Mouse (Mus musculus): ENCODE results near the gene Purb. TPM values are rescaled to one million over a fixed set of nuclear protein-coding genes. Genes with fewer than 3 reads are reported as not detected.

The Purb gene
- polyA plus RNA-seq, 1 experiment from 2014 or later, result 24.3 TPM

DNA sequence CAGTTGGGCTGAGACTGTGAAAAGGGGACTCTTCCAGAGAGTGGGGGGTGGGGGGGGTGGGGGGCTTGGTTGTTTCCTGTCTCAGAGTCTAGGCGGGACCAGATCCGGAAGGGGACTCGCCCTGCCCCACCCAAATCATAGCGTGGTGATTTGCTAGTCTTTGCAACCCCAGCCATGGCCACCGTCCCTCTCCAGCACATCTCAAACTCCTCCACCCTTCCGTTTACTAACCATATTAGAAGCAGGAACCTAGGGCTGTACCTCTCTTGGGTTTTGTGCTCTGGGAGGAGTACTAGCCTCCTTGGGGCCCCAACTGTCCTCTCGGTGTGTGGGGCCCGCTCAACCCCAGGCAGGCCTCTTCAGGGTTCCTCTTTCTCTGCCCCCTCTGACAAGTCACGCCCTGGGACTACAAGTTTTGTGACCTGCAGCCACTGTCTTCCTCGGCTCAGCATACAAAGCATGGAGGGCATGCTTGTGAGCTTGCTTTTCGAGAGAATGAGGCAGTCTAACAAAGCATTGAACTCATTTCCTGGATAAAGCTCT is 43.8 kb upstream of the Purb start:
- no peak overlapping the region for H3K9ac ChIP-seq (ENCODE audit: low read length)
- 74% methylated on average over 11 of the region's 11 CpGs for WGBS
- no peaks in the 10 kb centered on the region for H3K27me3 ChIP-seq (ENCODE audit: control insufficient read depth, insufficient read depth, low read length)
- H3K36me3 ChIP-seq (ENCODE audit: control insufficient read depth, insufficient read depth, low read length), result peaks cover 8% of the 10 kb centered on the region
- no peak overlapping the region for H3K27ac ChIP-seq (replicated peaks in 1 of 2; ENCODE audit: control insufficient read depth in 1 of 2, insufficient read depth in 1 of 2, low read depth in 2 of 2, low read length in 2 of 2)
- ATAC-seq (ENCODE audit: insufficient number of reproducible peaks, insufficient read depth, low FRiP score, low read depth), result no peak
- no peak overlapping the region for H3K4me3 ChIP-seq (ENCODE audit: control insufficient read depth in 1 of 2, insufficient read depth in 1 of 2, low read depth in 1 of 2, low read length in 2 of 2)
- no peaks in the 10 kb centered on the region for H3K9me3 ChIP-seq (ENCODE audit: control insufficient read depth, low read length)
- H3K4me2 ChIP-seq (ENCODE audit: low read length), result no peak overlapping the region
- H3K4me1 ChIP-seq (ENCODE audit: control insufficient read depth in 2 of 2, insufficient read depth in 2 of 2, low read length in 2 of 2), result no peaks in the 10 kb centered on the region

DNA sequence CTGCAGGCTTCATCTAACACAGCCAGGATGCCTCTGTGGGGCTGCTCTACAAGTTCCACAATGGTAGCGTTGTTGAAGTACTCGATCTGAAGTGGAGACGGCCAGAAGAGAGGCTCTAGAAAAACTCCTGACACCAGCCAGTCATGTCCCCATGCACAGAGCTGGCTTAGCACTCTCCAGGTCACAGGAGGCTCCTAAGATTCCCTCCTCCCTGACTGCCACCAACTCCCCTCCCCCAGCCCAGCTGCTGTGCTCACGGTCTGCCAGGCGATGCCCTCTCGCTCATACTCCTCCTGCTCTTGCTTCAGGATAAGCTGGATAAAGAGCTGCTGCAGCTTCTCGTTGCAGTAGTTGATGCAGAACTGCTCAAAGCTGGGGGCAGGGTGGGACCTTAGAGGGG is 39.1 kb upstream of the Purb start:
- no peak for ATAC-seq (ENCODE audit: insufficient number of reproducible peaks, insufficient read depth, low FRiP score, low read depth)
- H3K9ac ChIP-seq (ENCODE audit: low read length), result no peak overlapping the region; the same call in 1 of the 2 replicates
- no peak overlapping the region for H3K27ac ChIP-seq (replicated peaks in 1 of 2; ENCODE audit: control insufficient read depth in 1 of 2, insufficient read depth in 1 of 2, low read depth in 2 of 2, low read length in 2 of 2)
- no peaks in the 10 kb centered on the region for H3K9me3 ChIP-seq (ENCODE audit: control insufficient read depth, low read length)
- no peak overlapping the region for H3K4me2 ChIP-seq (ENCODE audit: low read length)
- no peaks in the 10 kb centered on the region for H3K4me1 ChIP-seq (ENCODE audit: control insufficient read depth in 2 of 2, insufficient read depth in 2 of 2, low read length in 2 of 2)
- no peaks in the 10 kb centered on the region for H3K36me3 ChIP-seq (ENCODE audit: control insufficient read depth, insufficient read depth, low read length)
- H3K4me3 ChIP-seq (ENCODE audit: control insufficient read depth in 1 of 2, insufficient read depth in 1 of 2, low read depth in 1 of 2, low read length in 2 of 2), result no peak overlapping the region
- no peaks in the 10 kb centered on the region for H3K27me3 ChIP-seq (ENCODE audit: control insufficient read depth, insufficient read depth, low read length)
- WGBS, result 12% methylated on average over 7 of the region's 7 CpGs

- no peak overlapping the region for H3K27ac ChIP-seq (replicated peaks in 1 of 2; ENCODE audit: control insufficient read depth in 1 of 2, insufficient read depth in 1 of 2, low read depth in 2 of 2, low read length in 2 of 2)
- H3K9ac ChIP-seq (ENCODE audit: low read length), result no peak overlapping the region
- H3K4me2 ChIP-seq (ENCODE audit: low read length), result no peak overlapping the region
- H3K4me1 ChIP-seq (ENCODE audit: control insufficient read depth in 2 of 2, insufficient read depth in 2 of 2, low read length in 2 of 2), result no peaks in the 10 kb centered on the region
- no peak overlapping the region for H3K4me3 ChIP-seq (ENCODE audit: control insufficient read depth in 1 of 2, insufficient read depth in 1 of 2, low read depth in 1 of 2, low read length in 2 of 2)
- no peaks in the 10 kb centered on the region for H3K27me3 ChIP-seq (ENCODE audit: control insufficient read depth, insufficient read depth, low read length)
- ATAC-seq (ENCODE audit: insufficient number of reproducible peaks, insufficient read depth, low FRiP score, low read depth), result no peak
- H3K36me3 ChIP-seq (ENCODE audit: control insufficient read depth, insufficient read depth, low read length), result no peaks in the 10 kb centered on the region
- no peaks in the 10 kb centered on the region for H3K9me3 ChIP-seq (ENCODE audit: control insufficient read depth, low read length)
- 48% methylated on average over 1 of the region's 1 CpGs for WGBS
These were observed 32.7 kb upstream of the Purb start for GRCm38 (mm10) chr11:6508269-6508876.

DNA sequence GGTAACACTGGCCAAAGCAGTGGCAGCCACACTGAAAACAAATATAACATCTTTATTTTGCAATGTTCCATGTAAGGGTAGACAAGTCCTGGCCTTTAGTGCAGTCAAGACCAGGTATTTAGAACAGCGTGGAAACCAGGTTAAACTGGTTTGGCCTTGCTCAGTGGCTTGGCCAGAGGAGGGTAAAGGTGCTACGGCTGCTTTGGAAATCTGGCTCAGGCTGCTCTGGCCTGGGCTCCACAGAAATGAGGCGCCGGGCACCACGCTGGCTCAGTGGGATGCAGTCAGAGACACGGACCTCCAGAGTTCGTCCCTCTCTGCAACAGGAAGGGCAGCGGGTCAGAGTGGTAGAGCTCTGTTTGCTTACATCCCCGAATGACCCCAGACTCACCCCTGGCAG is 30.8 kb upstream of the Purb start:
- H3K4me2 ChIP-seq (ENCODE audit: low read length), result no peak overlapping the region
- H3K4me1 ChIP-seq (ENCODE audit: control insufficient read depth in 2 of 2, insufficient read depth in 2 of 2, low read length in 2 of 2), result no peaks in the 10 kb centered on the region
- no peak for ATAC-seq (ENCODE audit: insufficient number of reproducible peaks, insufficient read depth, low FRiP score, low read depth)
- no peak overlapping the region for H3K9ac ChIP-seq (ENCODE audit: low read length)
- no peaks in the 10 kb centered on the region for H3K9me3 ChIP-seq (ENCODE audit: control insufficient read depth, low read length)
- no peak overlapping the region for H3K27ac ChIP-seq (replicated peaks in 1 of 2; ENCODE audit: control insufficient read depth in 1 of 2, insufficient read depth in 1 of 2, low read depth in 2 of 2, low read length in 2 of 2)
- no peak overlapping the region for H3K4me3 ChIP-seq (ENCODE audit: control insufficient read depth in 1 of 2, insufficient read depth in 1 of 2, low read depth in 1 of 2, low read length in 2 of 2)
- H3K36me3 ChIP-seq (ENCODE audit: control insufficient read depth, insufficient read depth, low read length), result no peaks in the 10 kb centered on the region
- H3K27me3 ChIP-seq (ENCODE audit: control insufficient read depth, insufficient read depth, low read length), result no peaks in the 10 kb centered on the region
- WGBS, result 80% methylated on average over 9 of the region's 9 CpGs

GRCm38 (mm10) chr11:6504689-6505088 is 29.0 kb upstream of the Purb start:
- no peaks in the 10 kb centered on the region for H3K9me3 ChIP-seq (ENCODE audit: control insufficient read depth, low read length)
- 81% methylated on average over 6 of the region's 6 CpGs for WGBS
- H3K9ac ChIP-seq (ENCODE audit: low read length), result no peak overlapping the region
- H3K36me3 ChIP-seq (ENCODE audit: control insufficient read depth, insufficient read depth, low read length), result no peaks in the 10 kb centered on the region
- H3K27me3 ChIP-seq (ENCODE audit: control insufficient read depth, insufficient read depth, low read length), result no peaks in the 10 kb centered on the region
- H3K4me2 ChIP-seq (ENCODE audit: low read length), result no peak overlapping the region
- no peaks in the 10 kb centered on the region for H3K4me1 ChIP-seq (ENCODE audit: control insufficient read depth in 2 of 2, insufficient read depth in 2 of 2, low read length in 2 of 2)
- no peak overlapping the region for H3K27ac ChIP-seq (replicated peaks in 1 of 2; ENCODE audit: control insufficient read depth in 1 of 2, insufficient read depth in 1 of 2, low read depth in 2 of 2, low read length in 2 of 2)
- H3K4me3 ChIP-seq (ENCODE audit: control insufficient read depth in 1 of 2, insufficient read depth in 1 of 2, low read depth in 1 of 2, low read length in 2 of 2), result no peak overlapping the region
- ATAC-seq (ENCODE audit: insufficient number of reproducible peaks, insufficient read depth, low FRiP score, low read depth), result no peak

GRCm38 (mm10) chr11:6504226-6504625 is 28.5 kb upstream of the Purb start:
- WGBS, result 60% methylated on average over 3 of the region's 3 CpGs
- Histone ChIP-seq H3K27ac (replicated peaks in 1 of 2; ENCODE audit: control insufficient read depth in 1 of 2, insufficient read depth in 1 of 2, low read depth in 2 of 2, low read length in 2 of 2) (no peak overlapping the region), H3K9ac (ENCODE audit: low read length) (no peak overlapping the region), H3K36me3 (ENCODE audit: control insufficient read depth, insufficient read depth, low read length) (no peaks in the 10 kb centered on the region), H3K9me3 (ENCODE audit: control insufficient read depth, low read length) (no peaks in the 10 kb centered on the region), H3K4me1 (ENCODE audit: control insufficient read depth in 2 of 2, insufficient read depth in 2 of 2, low read length in 2 of 2) (no peaks in the 10 kb centered on the region), H3K4me3 (ENCODE audit: control insufficient read depth in 1 of 2, insufficient read depth in 1 of 2, low read depth in 1 of 2, low read length in 2 of 2) (no peak overlapping the region), H3K27me3 (ENCODE audit: control insufficient read depth, insufficient read depth, low read length) (no peaks in the 10 kb centered on the region), H3K4me2 (ENCODE audit: low read length) (no peak overlapping the region)
- ATAC-seq (ENCODE audit: insufficient number of reproducible peaks, insufficient read depth, low FRiP score, low read depth), result no peak

- no peaks in the 10 kb centered on the region for H3K4me1 ChIP-seq (ENCODE audit: control insufficient read depth in 2 of 2, insufficient read depth in 2 of 2, low read length in 2 of 2)
- no peak for ATAC-seq (ENCODE audit: insufficient number of reproducible peaks, insufficient read depth, low FRiP score, low read depth)
- no peak overlapping the region for H3K4me2 ChIP-seq (ENCODE audit: low read length)
- H3K27ac ChIP-seq (replicated peaks in 1 of 2; ENCODE audit: control insufficient read depth in 1 of 2, insufficient read depth in 1 of 2, low read depth in 2 of 2, low read length in 2 of 2), result no peak overlapping the region
- H3K4me3 ChIP-seq (ENCODE audit: control insufficient read depth in 1 of 2, insufficient read depth in 1 of 2, low read depth in 1 of 2, low read length in 2 of 2), result no peak overlapping the region
- 86% methylated on average over 2 of the region's 2 CpGs for WGBS
- H3K36me3 ChIP-seq (ENCODE audit: control insufficient read depth, insufficient read depth, low read length), result no peaks in the 10 kb centered on the region
- no peak overlapping the region for H3K9ac ChIP-seq (ENCODE audit: low read length)
- H3K9me3 ChIP-seq (ENCODE audit: control insufficient read depth, low read length), result no peaks in the 10 kb centered on the region
- H3K27me3 ChIP-seq (ENCODE audit: control insufficient read depth, insufficient read depth, low read length), result no peaks in the 10 kb centered on the region
These were observed 26.8 kb upstream of the Purb start for GRCm38 (mm10) chr11:6502506-6502905.

All from heart, embryonic 14.5 days (tissue).